8 mouse cellular contexts compared by ENCODE assay signal in genomic region chr5:88564501-88565147, GRCm38 (mm10). TPM values are rescaled to one million over a fixed set of nuclear protein-coding genes. Genes with fewer than 3 reads are reported as not detected.
DNase-seq lines count a peak whose midpoint lies in the region; ATAC-seq and TF ChIP-seq lines count a peak whose summit lies in the region.

Gene Rufy3, plus strand, starts transcription at chr5:88565040.

- under 1% methylated on average over 67 of the region's 71 CpGs for WGBS in hindbrain, postnatal 0 days

- H3K27ac ChIP-seq in hindbrain, postnatal 0 days = peak within 1 kb of the TSS; percentile 85

- DNase-seq in gastrocnemius, adult 8-10 months (ENCODE audit: low spot score in 2 of 2) = peak; percentile 80 to 84
- DNase-seq in hindbrain, postnatal 0 days (ENCODE audit: low spot score) = peak; percentile 88
- peak; percentile 63 to 90 for DNase-seq in left cerebral cortex, postnatal 10 days (ENCODE audit: extremely low spot score in 1 of 2, low spot score in 2 of 2)
- peak; percentile 70 for DNase-seq in right cerebral cortex, postnatal 14 days
- peak; percentile 88 for DNase-seq in urinary bladder, postnatal 25 days (ENCODE audit: low spot score)

- H3K4me3 ChIP-seq in hindbrain, postnatal 0 days (ENCODE audit: low read length) = peak within 1 kb of the TSS; percentile 89
- peak within 1 kb of the TSS; percentile 95 for H3K4me3 ChIP-seq in megakaryocyte, embryonic 14.5 days (replicated peaks)

- TF ChIP-seq CTCF in hindbrain, postnatal 0 days (IDR thresholded peaks at IDR 0.05; ENCODE audit: low read depth) = peak; percentile 32

- peak within 1 kb of the TSS; percentile 89 for H3K9ac ChIP-seq in hindbrain, postnatal 0 days (replicated peaks; ENCODE audit: low read length)

- H3K4me1 ChIP-seq in hindbrain, postnatal 0 days (ENCODE audit: insufficient read depth, low read length) = peaks cover 4% of the 10 kb centered on the region; the same call in 1 of the 2 replicates
- peaks cover 35% of the 10 kb centered on the region for H3K4me1 ChIP-seq in megakaryocyte, embryonic 14.5 days

- no peaks in the 10 kb centered on the region for H3K27me3 ChIP-seq in hindbrain, postnatal 0 days (ENCODE audit: insufficient read depth, low read length)
- no peaks in the 10 kb centered on the region for H3K27me3 ChIP-seq in megakaryocyte, embryonic 14.5 days (replicated peaks)

- H3K9me3 ChIP-seq in hindbrain, postnatal 0 days (ENCODE audit: low read length) = no peaks in the 10 kb centered on the region
- no peaks in the 10 kb centered on the region for H3K9me3 ChIP-seq in megakaryocyte, embryonic 14.5 days

- no peaks in the 10 kb centered on the region for H3K36me3 ChIP-seq in hindbrain, postnatal 0 days (ENCODE audit: insufficient read depth, low read length)
- H3K36me3 ChIP-seq in megakaryocyte, embryonic 14.5 days (replicated peaks; ENCODE audit: low read length) = peaks cover 4% of the 10 kb centered on the region

- intact Hi-C loops in left cerebral cortex, postnatal 10 days (cut with DNase I) = no loop called here

- peak within 1 kb of the TSS; percentile 75 for H3K4me2 ChIP-seq in hindbrain, postnatal 0 days (ENCODE audit: low read depth, low read length)

- ATAC-seq in activated CD4-positive, CD25-positive, alpha-beta regulatory T cell, adult 4 months = peak; percentile 72
- ATAC-seq in common myeloid progenitor, adult 5-6 weeks (replicated peaks; ENCODE audit: low read depth, poor library complexity, severe bottlenecking) = peak; percentile 78
- ATAC-seq in hindbrain, postnatal 0 days = peak; percentile 87

RNA-seq across cellular contexts. Expression of gene Rufy3, which starts in this region (rescaled TPM):
- polyA plus RNA-seq in activated CD4-positive, CD25-positive, alpha-beta regulatory T cell, adult 4 months (2017; shearing (Covaris generic)) = 1 to 10 TPM; 2.6 to 2.9 TPM
- 14.8 and 15.9 TPM in 2 replicates for total RNA-seq in common myeloid progenitor, adult 5-6 weeks (2017)
- total RNA-seq in gastrocnemius, adult 8-10 months (2022) = 1 to 10 TPM; 5.6 to 6.6 (median 6.4) TPM
- total RNA-seq in hindbrain, postnatal 0 days (2014; rRNA removed) = 169 and 191 TPM in 2 replicates
- 197 and 210 TPM in 2 replicates for polyA plus RNA-seq in hindbrain, postnatal 0 days (2015; fragmentation: Nextera tagmentation; extraction: Ambion mirVana)
- total RNA-seq in left cerebral cortex, postnatal 10 days (2021) = 100 to 1,000 TPM; 217 to 229 TPM
- polyA plus RNA-seq in megakaryocyte, embryonic 14.5 days (2012; ENCODE audit: insufficient read depth, low replicate concordance) = 3.1 and 3.2 TPM in 2 replicates

Comparison
In these comparisons a context has a peak if more than half of its experiments do, and no peak if none do; other contexts are left out.
1. Peak in every context shown above with its lines: DNase-seq, ATAC-seq, H3K4me3 ChIP-seq and H3K27ac ChIP-seq.
2. RNA of gene Rufy3 (total RNA-seq): 217 to 229 TPM in left cerebral cortex, postnatal 10 days and 169 to 191 TPM in hindbrain, postnatal 0 days; 14.8 to 15.9 TPM in common myeloid progenitor, adult 5-6 weeks and 5.6 to 6.6 TPM in gastrocnemius, adult 8-10 months; every median in the first group is over 10 times any median in the second.
3. RNA of gene Rufy3 (polyA plus RNA-seq): 197 to 210 TPM in hindbrain, postnatal 0 days; 3.1 to 3.2 TPM in megakaryocyte, embryonic 14.5 days and 2.6 to 2.9 TPM in activated CD4-positive, CD25-positive, alpha-beta regulatory T cell, adult 4 months; every median in the first group is over 10 times any median in the second.